Mouse (Mus musculus): Measurements from ENCODE around the gene H2-Q6. TPM values are rescaled to one million over a fixed set of nuclear protein-coding genes. Genes with fewer than 3 reads are reported as not detected.

H2-Q6 gene
- polyA plus RNA-seq, 1 experiment from 2014 or later = 1.4 TPM

Other genes starting within 250 kb of the H2-Q6 start
- 6.7 and 10.7 TPM in 2 replicates for gene Aif1, start 248.8 kb upstream of the H2-Q6 start, polyA plus RNA-seq (2014; fragmentation: Nextera tagmentation; extraction: Ambion mirVana)
- 3.7 and 8.8 TPM in 2 replicates for gene Lst1, start 236.4 kb upstream of the H2-Q6 start, polyA plus RNA-seq (2014; fragmentation: Nextera tagmentation; extraction: Ambion mirVana)
- gene Ltb, start 230.4 kb upstream of the H2-Q6 start, polyA plus RNA-seq (2014; fragmentation: Nextera tagmentation; extraction: Ambion mirVana) = 0.31 and 0.62 TPM in 2 replicates
- gene Tnf, start 222.8 kb upstream of the H2-Q6 start, polyA plus RNA-seq (2014; fragmentation: Nextera tagmentation; extraction: Ambion mirVana) = not detected in 2 replicates
- gene Lta, start 219.5 kb upstream of the H2-Q6 start, polyA plus RNA-seq (2014; fragmentation: Nextera tagmentation; extraction: Ambion mirVana) = 0.24 and 0.26 TPM in 2 replicates
- gene Gm16181, start 204.0 kb upstream of the H2-Q6 start, polyA plus RNA-seq (2014; fragmentation: Nextera tagmentation; extraction: Ambion mirVana) = 0.44 TPM in 1 of 2 replicates, not detected in the other
- 118 and 154 TPM in 2 replicates for gene Atp6v1g2, start 191.2 kb upstream of the H2-Q6 start, polyA plus RNA-seq (2014; fragmentation: Nextera tagmentation; extraction: Ambion mirVana)
- 3.4 and 4.3 TPM in 2 replicates for gene Nfkbil1, start 189.1 kb upstream of the H2-Q6 start, polyA plus RNA-seq (2014; fragmentation: Nextera tagmentation; extraction: Ambion mirVana)
- gene Ddx39b, start 183.1 kb upstream of the H2-Q6 start, polyA plus RNA-seq (2014; fragmentation: Nextera tagmentation; extraction: Ambion mirVana) = 373 and 383 TPM in 2 replicates
- 99.9 and 111 TPM in 2 replicates for gene H2-D1, start 162.1 kb upstream of the H2-Q6 start, polyA plus RNA-seq (2014; fragmentation: Nextera tagmentation; extraction: Ambion mirVana)
- gene H2-Q1, start 104.4 kb upstream of the H2-Q6 start, polyA plus RNA-seq (2014; fragmentation: Nextera tagmentation; extraction: Ambion mirVana) = 0.48 TPM in 1 of 2 replicates, not detected in the other
- 1.4 and 2.9 TPM in 2 replicates for gene H2-Q2, start 82.6 kb upstream of the H2-Q6 start, polyA plus RNA-seq (2014; fragmentation: Nextera tagmentation; extraction: Ambion mirVana)
- 0.55 and 0.90 TPM in 2 replicates for gene H2-Q4, start 45.2 kb upstream of the H2-Q6 start, polyA plus RNA-seq (2014; fragmentation: Nextera tagmentation; extraction: Ambion mirVana)
- 4.3 and 5.5 TPM in 2 replicates for gene H2-Q7, start 14.3 kb downstream of the H2-Q6 start, polyA plus RNA-seq (2014; fragmentation: Nextera tagmentation; extraction: Ambion mirVana)
- 0.27 TPM in 1 of 2 replicates, not detected in the other for gene H2-Q10, start 45.2 kb downstream of the H2-Q6 start, polyA plus RNA-seq (2014; fragmentation: Nextera tagmentation; extraction: Ambion mirVana)
- not detected in 2 replicates for gene Pou5f1, start 81.2 kb downstream of the H2-Q6 start, polyA plus RNA-seq (2014; fragmentation: Nextera tagmentation; extraction: Ambion mirVana)
- 8.9 and 10.6 TPM in 2 replicates for gene Tcf19, start 92.0 kb downstream of the H2-Q6 start, polyA plus RNA-seq (2014; fragmentation: Nextera tagmentation; extraction: Ambion mirVana)
- 2.4 and 4.9 TPM in 2 replicates for gene Cchcr1, start 92.2 kb downstream of the H2-Q6 start, polyA plus RNA-seq (2014; fragmentation: Nextera tagmentation; extraction: Ambion mirVana)
- gene Psors1c2, start 108.4 kb downstream of the H2-Q6 start, polyA plus RNA-seq (2014; fragmentation: Nextera tagmentation; extraction: Ambion mirVana) = 0.51 and 0.66 TPM in 2 replicates
- 0.21 TPM in 1 of 2 replicates, not detected in the other for gene Cdsn, start 127.3 kb downstream of the H2-Q6 start, polyA plus RNA-seq (2014; fragmentation: Nextera tagmentation; extraction: Ambion mirVana)
- gene 2300002M23Rik, start 142.6 kb downstream of the H2-Q6 start, polyA plus RNA-seq (2014; fragmentation: Nextera tagmentation; extraction: Ambion mirVana) = not detected in 2 replicates
- gene Sfta2, start 176.7 kb downstream of the H2-Q6 start, polyA plus RNA-seq (2014; fragmentation: Nextera tagmentation; extraction: Ambion mirVana) = not detected in 2 replicates
- gene Gm9573, start 201.8 kb downstream of the H2-Q6 start, polyA plus RNA-seq (2014; fragmentation: Nextera tagmentation; extraction: Ambion mirVana) = not detected in 2 replicates
- gene Mucl3, start 218.8 kb downstream of the H2-Q6 start, polyA plus RNA-seq (2014; fragmentation: Nextera tagmentation; extraction: Ambion mirVana) = not detected in 2 replicates
- 10.7 and 11.7 TPM in 2 replicates for gene Vars2, start 242.7 kb downstream of the H2-Q6 start, polyA plus RNA-seq (2014; fragmentation: Nextera tagmentation; extraction: Ambion mirVana)
- 20.7 and 21.0 TPM in 2 replicates for gene Gtf2h4, start 248.9 kb downstream of the H2-Q6 start, polyA plus RNA-seq (2014; fragmentation: Nextera tagmentation; extraction: Ambion mirVana)

All from neural tube, embryonic 14.5 days (tissue).